In genomic region chr2:72175536-72175935, GRCm38 (mm10) we compare ENCODE assay signal across 12 mouse cellular contexts.
DNase-seq lines count a peak whose midpoint lies in the region; ATAC-seq and TF ChIP-seq lines count a peak whose summit lies in the region.
"Had no signal": no experiment of that assay in that cellular context is flagged by ENCODE, and none has a peak within 500 bp of the region (broad histone marks: within the 10 kb centered on the region; RNA-seq: fewer than 3 reads in every experiment).

No protein-coding gene starts in this region.

- intact Hi-C loops in gastrocnemius, adult 2 months (cut with DNase I): no loop called here

- no peak overlapping the region for H3K9ac ChIP-seq in lung, postnatal 0 days (replicated peaks; ENCODE audit: low read depth)
- H3K9ac ChIP-seq: neural tube, embryonic 15.5 days had no signal

- H3K4me3 ChIP-seq in gastrocnemius, adult 2 months: peak overlapping the region; percentile 50
- H3K4me3 ChIP-seq in kidney, adult 2 months (ENCODE audit: insufficient read depth, low read depth, low read length): no peak overlapping the region
- no peak overlapping the region for H3K4me3 ChIP-seq in embryonic fibroblast, embryonic 13.5 days (ENCODE audit: insufficient read depth, low read length)
- no peak overlapping the region for H3K4me3 ChIP-seq in lung, postnatal 0 days (ENCODE audit: low read depth, low read length)
- H3K4me3 ChIP-seq: megakaryocyte, embryonic 14.5 days; neural tube, embryonic 15.5 days had no signal

- TF ChIP-seq EP300 in lung, postnatal 0 days (IDR thresholded peaks at IDR 0.05): no peak

- H3K4me2 ChIP-seq in lung, postnatal 0 days (replicated peaks; ENCODE audit: low read depth, low read length): no peak overlapping the region
- H3K4me2 ChIP-seq: neural tube, embryonic 15.5 days had no signal

- no peak for TF ChIP-seq CTCF in gastrocnemius, adult 2 months (IDR thresholded peaks at IDR 0.05)
- no peak for TF ChIP-seq CTCF in kidney, adult 2 months (conservative IDR thresholded peaks at IDR 0.05; ENCODE audit: insufficient read depth, insufficient read length, low read depth, low read length)
- TF ChIP-seq CTCF in embryonic fibroblast, embryonic 13.5 days (IDR thresholded peaks at IDR 0.05; ENCODE audit: borderline replicate concordance, insufficient read depth, low read length): no peak
- no peak for TF ChIP-seq CTCF in lung, postnatal 0 days (IDR thresholded peaks at IDR 0.05)

- H3K27ac ChIP-seq in gastrocnemius, adult 2 months: peak overlapping the region; percentile 76
- peak overlapping the region; percentile 42; the same call in 1 of the 2 replicates for H3K27ac ChIP-seq in kidney, adult 2 months (ENCODE audit: insufficient read depth, low read depth, low read length)
- H3K27ac ChIP-seq in embryonic fibroblast, embryonic 13.5 days (ENCODE audit: insufficient read depth, low read length): peak overlapping the region; percentile 9; the same call in 1 of the 2 replicates
- no peak overlapping the region for H3K27ac ChIP-seq in lung, postnatal 0 days (ENCODE audit: low read length)
- H3K27ac ChIP-seq: neural tube, embryonic 15.5 days had no signal

- H3K36me3 ChIP-seq in kidney, adult 2 months (ENCODE audit: control insufficient read depth, insufficient read depth, low read length): no peaks in the 10 kb centered on the region
- no peaks in the 10 kb centered on the region for H3K36me3 ChIP-seq in lung, postnatal 0 days (ENCODE audit: insufficient read depth, low read length)

- no peaks in the 10 kb centered on the region for H3K9me3 ChIP-seq in lung, postnatal 0 days (ENCODE audit: low read length)
- H3K9me3 ChIP-seq: megakaryocyte, embryonic 14.5 days; neural tube, embryonic 15.5 days had no signal

- DNase-seq in gastrocnemius, adult 2 months: peak; percentile 44
- no peak for DNase-seq in gastrocnemius, postnatal 25 days
- DNase-seq in kidney, adult 2 months: no peak
- no peak for DNase-seq in kidney, postnatal 10 days
- DNase-seq in brain, adult 2 months (ENCODE audit: low read depth, low spot score): peak; percentile 80
- no peak for DNase-seq in lung, postnatal 0 days (ENCODE audit: low spot score)
- DNase-seq: adrenal gland, postnatal 25 days; right cerebral cortex, adult 18-20 months had no signal

- no peaks in the 10 kb centered on the region for H3K27me3 ChIP-seq in kidney, adult 2 months (replicated peaks; ENCODE audit: control insufficient read depth, insufficient read depth, low read length)
- H3K27me3 ChIP-seq in lung, postnatal 0 days (replicated peaks; ENCODE audit: insufficient read depth, low read length): no peaks in the 10 kb centered on the region
- H3K27me3 ChIP-seq: neural tube, embryonic 15.5 days had no signal

- 50% methylated on average over 7 of the region's 7 CpGs for WGBS in kidney, adult 2 months
- 66% methylated on average over 7 of the region's 7 CpGs for WGBS in lung, postnatal 0 days

- TF ChIP-seq POLR2A in kidney, adult 2 months (IDR thresholded peaks at IDR 0.05; ENCODE audit: low read depth, low read length): no peak
- no peak for TF ChIP-seq POLR2A in embryonic fibroblast, embryonic 13.5 days (IDR thresholded peaks at IDR 0.05; ENCODE audit: low read depth, low read length)

- ATAC-seq in lung, postnatal 0 days: no peak
- ATAC-seq: inflammation-experienced regulatory T-cells, adult 6 months had no signal

- H3K4me1 ChIP-seq in kidney, adult 2 months (ENCODE audit: control insufficient read depth, insufficient read depth, low read length): no peaks in the 10 kb centered on the region
- H3K4me1 ChIP-seq in embryonic fibroblast, embryonic 13.5 days (ENCODE audit: control insufficient read depth, insufficient read depth, low read length): no peaks in the 10 kb centered on the region; the same call in 1 of the 2 replicates
- H3K4me1 ChIP-seq in lung, postnatal 0 days (ENCODE audit: insufficient read depth, low read depth, low read length): no peaks in the 10 kb centered on the region

Comparison
In these comparisons a context has a peak if more than half of its experiments do, and no peak if none do; other contexts are left out.
1. DNase-seq: peak in gastrocnemius, adult 2 months (single experiment) and brain, adult 2 months (single experiment); none in gastrocnemius, postnatal 25 days (single experiment), kidney, adult 2 months (single experiment), kidney, postnatal 10 days (single experiment) and lung, postnatal 0 days (single experiment).